Mouse (Mus musculus) mature B cell (primary cell): ENCODE results near the gene Ctdsp2.

Source experiments
- in situ Hi-C: fragments of 300-500 bp; cut with MboI; formaldehyde crosslinking; loops from 2 replicates; pipeline ENCODE4 v1.14.3; 2019

Ctdsp2 gene

DNA sequence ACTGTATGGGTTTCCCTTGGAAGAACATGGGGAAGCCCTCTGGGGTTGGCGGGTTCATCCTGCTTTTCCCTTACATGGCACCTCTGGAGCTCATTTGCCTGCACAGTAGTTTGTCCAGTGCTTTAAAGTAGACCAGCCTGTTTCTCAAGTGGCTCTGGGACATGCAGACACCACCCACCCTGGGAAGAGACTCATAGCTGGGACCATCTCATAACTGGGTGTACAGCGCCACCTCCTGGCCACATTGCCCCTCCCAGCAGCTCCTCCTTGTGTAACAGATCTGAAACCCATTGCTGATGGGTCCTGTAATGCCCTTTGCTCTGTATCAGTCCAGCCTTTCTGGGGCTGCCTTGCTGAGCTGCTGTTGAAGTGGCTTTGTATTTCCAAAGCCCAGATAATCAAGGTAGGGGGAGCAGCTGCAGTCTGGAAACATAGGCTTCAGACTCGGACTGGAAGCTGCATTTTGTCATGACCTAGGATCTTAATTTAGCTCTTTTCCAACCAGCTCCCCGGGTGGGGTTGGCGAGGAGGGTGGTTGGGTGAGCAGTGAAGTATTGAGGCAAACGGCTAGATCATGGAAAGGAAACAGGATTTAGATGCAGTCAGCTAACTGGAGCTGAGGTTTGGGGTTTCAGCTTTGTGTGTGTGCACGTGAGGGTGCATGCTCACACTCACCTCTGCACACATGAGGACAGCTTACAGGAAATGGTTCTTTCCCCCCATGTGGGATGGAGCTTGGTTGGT, 12.0 kb downstream of the Ctdsp2 start:
- in situ Hi-C loops: loop anchor here (5.0 kb wide), 1 partner anchor 73 kb away; no protein-coding TSS in a partner anchor

DNA sequence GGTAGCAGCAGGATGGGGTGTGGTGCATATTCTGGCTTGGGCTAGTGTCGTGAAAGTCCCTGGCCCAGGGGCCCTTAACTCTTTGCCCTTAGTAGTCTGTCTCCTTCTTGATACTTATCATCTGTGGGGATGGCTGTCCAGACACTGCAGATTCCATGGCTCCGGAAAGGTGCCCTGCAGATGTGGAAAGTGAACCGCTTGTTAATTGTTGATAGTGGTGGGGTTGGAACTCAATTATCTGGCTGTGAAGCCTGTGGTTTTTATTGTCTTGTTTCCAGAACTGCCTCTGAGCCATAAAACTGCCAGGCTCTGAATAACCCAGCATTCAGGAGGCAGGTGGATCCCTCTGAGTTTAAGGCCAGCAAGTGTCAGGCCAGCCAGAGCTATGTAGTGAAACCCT, 13.2 kb downstream of the Ctdsp2 start:
- in situ Hi-C loops: loop anchor here (5.0 kb wide), 1 partner anchor 74 kb away; no protein-coding TSS in a partner anchor

DNA sequence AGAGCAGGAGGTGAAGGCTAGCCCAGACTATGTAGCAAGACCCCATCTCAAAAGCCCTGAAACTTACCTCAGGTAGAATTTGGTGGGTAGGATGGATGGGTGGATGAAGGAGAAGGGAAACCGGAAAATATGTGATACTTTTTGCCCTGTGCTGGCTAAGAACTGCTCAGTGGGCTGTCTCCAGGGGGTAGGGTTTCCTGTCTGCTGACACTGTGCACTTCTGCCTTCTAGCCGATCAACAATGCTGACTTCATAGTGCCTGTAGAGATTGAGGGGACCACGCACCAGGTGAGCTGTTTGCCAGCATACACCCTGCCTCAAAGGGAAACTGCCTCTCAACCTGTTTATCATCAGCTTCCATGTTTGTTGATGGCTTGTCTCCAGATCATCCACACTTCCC, 15.1 kb downstream of the Ctdsp2 start:
- in situ Hi-C loops: loop anchor here (5.0 kb wide), 1 partner anchor 76 kb away; no protein-coding TSS in a partner anchor

DNA sequence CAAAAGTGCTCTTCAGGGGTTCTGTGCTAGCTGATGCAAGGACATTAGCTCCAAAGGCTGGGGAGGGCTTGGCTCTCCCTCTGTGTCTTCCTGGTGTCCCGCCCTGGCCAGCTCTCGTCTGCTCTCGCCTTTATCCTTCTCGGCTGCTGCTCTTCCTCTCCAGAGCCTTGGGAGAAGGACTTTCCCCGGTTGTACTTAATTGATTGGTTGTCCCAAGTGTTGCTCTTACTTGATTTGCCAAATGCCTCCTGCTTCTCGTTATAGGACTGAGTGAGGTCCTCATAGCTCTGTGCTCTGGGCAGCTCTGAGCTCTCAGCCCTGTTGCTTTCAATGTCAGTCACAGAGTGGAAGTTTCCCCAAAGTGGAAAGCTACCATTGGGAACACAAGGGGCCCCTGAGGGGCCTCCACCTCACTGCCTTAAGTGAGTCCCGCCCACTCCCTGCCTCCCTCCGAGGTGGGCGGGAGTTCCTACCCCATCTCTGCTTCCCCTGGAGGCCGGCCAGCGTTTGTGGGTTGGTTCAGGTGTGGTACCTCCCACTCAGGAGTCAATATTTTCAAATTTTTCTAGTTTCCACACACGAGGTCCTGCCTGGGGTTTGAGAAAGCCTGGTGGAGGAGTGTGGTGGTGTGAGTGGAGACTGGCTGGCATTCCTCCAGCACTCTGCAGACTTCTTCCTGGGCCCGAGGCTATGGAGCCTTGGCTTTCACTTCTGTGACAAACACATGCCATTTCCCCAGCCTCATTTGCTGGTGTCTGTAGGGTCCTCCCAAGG, 19.0 kb downstream of the Ctdsp2 start:
- in situ Hi-C loops: no loop called here

DNA sequence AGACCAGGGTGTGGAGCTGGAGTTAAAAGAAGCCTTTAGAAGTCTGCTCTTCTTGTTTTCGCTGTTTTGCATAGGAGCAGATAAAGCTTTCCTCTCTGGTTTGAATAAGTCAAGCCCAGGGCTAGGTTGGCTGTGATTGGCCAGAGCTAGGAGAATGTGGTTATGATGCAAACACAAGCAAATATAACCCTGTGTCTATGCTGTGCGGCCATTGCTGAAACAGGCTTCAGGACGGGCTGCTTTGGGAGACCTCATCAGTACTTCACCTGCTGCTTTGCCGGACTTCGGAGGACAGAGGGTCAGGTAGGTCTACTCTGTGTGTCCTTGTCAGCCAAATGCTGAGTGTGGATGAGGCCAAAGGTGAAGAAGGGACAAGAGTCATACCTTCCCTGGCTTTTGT, 22.0 kb downstream of the Ctdsp2 start, which contains the start of gene Avil:
Avil (plus strand) TSS at position 181 of the 400 bp plus-strand sequence.
- in situ Hi-C loops: no loop called here

DNA sequence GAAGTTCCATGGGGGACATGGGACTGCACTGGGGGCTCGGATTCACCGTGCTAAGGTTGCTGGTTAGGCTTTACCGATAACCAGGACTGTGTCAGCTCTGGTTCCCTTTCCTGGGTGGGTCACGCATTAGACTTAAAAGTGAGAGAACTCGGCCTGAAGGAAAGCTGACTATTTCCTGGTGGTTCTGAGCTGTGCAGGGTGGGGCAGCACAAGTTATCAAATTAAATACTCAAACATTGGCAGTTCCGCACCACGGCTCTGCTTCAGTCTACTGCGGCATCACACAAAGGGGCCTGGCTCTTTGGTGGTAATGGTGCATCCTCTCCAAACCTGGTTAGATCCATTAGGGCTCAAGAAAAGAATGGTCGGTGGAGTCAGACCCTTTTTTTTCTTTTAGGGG, 22.8 kb downstream of the Ctdsp2 start:
- in situ Hi-C loops: no loop called here

DNA sequence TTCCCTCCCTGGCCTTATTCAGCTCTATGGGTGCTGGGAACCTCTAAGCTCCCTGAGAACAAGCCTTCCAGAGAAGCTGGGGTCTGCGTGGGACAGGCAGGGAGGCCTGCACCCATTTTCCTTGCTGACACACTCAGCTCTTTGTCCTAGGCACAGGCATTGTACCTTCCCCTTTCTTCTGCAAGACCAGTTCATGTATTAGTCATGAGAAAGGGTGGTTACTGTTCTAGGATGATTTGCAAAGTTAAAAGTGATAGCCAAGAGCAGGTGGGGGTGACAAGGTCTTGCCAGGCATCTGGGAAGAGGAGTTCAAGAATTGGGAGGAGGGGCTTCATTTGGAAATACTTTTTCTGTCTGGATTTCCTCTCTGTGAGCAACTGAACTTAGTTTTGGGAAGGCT, 23.5 kb downstream of the Ctdsp2 start:
- in situ Hi-C loops: no loop called here

DNA sequence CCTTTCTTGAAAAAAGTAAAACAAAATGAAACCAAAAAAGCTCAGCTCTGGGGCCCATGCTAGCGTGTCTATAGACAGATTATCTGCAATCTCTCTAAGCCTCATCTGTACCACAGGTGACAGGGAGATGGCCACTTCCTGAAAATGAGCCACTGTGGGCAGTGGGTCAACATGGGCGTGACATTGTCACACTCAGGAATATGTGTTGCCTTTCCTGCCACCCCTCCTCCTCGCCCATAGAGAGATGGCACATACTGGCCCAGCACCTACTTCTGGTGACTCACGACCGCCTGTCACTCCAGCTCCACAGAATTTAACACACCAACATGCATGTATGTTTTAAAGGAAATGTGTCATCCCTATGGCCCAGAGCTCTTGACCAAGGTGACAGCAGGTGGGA, 24.2 kb downstream of the Ctdsp2 start:
- in situ Hi-C loops: no loop called here

DNA sequence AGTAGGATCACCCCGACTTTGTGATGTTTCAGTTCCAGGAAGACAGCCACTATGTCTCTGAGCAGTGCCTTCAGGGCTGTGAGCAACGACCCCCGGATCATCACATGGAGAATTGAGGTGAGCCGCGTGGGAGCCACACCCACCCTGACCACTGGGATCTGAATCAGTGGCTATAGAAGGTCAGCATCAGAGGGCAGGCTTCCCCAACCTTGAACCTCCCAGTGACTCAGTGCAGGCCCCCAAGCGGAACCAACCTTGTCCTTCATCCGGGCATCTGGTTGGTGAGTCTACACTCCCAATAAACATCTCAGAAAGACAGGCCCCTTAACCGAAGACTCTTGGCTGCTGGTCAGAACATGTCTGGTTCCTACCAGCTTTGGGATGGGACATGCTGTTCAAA, 24.8 kb downstream of the Ctdsp2 start:
- in situ Hi-C loops: no loop called here

DNA sequence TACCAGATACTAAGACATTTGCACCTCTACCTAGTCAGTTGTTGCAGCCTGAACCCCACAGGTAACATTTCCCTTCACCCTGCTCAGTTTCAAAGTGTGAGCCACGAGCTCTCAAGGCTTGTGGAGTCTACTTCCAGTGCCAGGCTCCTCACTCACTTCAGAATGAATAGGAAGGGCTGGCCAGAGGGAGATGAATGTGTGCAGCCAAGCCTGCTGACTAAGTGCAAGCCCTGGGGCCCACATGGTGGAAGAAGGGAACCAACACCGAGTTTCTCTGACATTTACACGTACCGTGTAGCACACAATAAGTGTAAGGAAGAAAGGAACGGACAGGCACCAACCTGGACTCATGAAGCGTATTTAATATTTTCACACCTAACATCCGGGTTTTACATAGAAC, 25.3 kb downstream of the Ctdsp2 start:
- in situ Hi-C loops: no loop called here

DNA sequence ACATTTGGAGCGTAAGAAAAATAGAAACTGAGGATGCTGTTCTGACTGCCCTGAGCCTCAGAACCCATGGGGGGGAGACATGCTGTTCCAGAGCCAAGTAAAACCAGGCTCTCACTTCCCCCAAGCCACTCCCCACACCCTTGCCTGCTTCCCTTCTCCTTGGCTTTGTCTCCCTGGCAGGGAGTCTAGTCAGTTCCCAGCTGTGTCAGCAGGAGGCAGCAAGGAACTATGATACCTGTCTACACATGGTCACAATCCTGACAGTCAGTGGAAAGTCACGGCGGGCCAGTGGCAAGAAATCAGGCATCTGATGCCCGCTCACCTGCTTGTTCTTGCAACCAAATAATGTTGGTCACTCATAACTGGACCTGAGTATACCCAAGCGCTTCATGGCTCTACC, 38.0 kb downstream of the Ctdsp2 start:
- in situ Hi-C loops: no loop called here

DNA sequence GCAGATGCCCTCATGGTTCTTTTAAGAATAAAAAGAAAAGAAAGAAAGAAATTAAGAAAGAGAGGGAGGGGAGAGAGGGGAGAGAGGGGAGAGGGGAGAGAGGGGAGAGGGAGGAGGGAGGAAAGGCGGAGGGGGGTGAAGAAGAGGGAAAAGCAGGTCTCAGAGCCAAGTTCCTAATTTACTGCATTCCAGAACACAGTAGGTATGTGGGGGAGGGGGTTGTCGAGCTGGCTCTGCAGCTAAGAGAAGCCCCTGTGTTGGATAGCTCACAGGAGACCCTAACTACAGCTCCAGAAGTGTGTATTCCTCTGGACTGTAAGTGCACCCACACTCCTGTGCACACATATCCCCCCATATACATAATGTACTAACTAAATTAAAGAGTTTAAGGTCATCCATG, 38.6 kb downstream of the Ctdsp2 start:
- in situ Hi-C loops: no loop called here

DNA sequence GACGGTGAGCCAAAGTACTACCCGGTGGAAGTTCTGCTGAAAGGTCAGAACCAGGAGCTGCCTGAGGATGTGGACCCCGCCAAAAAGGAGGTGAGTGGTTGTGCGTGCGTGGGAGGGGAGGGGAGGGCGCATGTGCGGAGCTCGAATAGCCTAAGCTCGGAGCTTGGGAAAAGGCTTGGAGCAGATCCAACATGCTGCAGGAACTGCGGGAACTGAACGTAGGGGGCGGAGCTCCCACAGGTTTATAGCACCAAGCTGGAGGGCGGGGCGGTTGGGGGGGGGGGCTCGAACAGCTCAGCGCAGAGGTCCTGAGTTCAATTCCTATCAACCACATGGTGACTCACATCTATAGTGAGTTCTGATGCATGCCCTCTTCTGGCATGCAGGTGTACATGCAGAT, 39.9 kb downstream of the Ctdsp2 start:
- in situ Hi-C loops: no loop called here

DNA sequence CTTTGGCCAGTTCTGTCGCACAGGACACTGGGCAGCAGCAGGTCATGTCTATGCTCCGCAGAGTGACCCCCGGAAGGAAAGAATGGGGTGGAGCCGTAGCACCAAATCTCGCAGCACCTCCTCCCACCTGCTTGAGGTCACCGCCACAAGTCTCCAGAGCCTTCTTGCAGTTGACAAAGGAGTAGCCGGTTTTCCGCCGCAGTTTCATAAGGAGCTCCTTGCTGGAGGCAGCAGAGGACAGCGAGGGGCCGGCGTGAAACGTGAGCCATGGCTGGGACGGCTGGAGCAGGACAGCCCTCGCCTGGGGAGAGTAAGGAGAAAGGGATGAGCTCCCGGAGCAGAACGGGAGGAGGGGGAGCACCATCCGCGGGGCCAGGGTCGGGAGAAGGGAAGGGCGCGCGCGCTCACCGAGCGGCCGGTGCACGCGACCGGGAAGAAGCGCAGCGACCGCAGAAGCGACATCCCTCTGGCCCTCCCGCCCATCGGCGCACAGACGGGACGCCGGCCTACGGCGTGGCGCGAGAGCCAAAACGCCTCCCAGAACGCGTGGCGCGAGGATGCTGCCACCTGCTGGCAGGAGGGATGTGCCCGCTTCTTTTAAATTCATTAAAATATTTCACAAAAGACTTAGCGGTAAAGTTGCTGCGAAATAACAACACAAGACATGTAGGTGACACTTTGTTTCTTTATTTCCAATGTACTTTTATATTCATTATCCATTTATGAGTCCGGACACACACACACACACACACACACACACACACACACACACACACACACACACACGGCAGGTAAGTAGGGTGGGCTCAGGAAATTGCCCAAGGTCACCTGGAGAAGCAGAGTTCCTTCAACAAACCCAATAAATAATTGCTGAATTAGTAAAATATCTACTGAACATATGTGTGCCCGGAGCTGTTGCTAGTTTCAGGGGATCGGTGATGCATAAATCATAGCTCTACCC, 52.1 kb downstream of the Ctdsp2 start, which contains the start of gene Tsfm:
Tsfm (minus strand) TSS at position 505 of the 961 bp plus-strand sequence.
- in situ Hi-C loops: loop anchor here (10.0 kb wide), 1 partner anchor 116 kb away; no protein-coding TSS in a partner anchor

DNA sequence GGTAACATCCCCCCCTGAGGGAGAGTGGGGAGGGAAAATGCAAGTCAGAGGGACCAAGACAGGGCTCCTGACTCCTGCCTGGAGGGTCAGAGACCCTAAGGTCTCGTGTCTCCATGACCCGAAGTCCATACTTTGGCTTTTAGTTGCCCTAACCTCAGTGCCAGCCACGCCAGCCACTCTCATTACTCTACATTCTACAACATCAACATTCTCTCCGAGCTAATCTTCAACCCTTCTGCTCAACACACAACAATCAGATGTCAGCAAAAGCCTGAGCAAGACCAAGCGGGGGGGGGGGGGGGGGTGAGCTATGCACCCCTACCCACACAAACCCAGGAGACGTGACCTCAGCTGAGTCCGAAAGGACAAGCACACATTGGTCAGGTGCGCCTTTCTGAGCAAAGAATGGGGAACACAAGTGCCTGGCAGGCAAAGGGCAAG, 54.8 kb downstream of the Ctdsp2 start:
- in situ Hi-C loops: loop anchor here (10.0 kb wide), 1 partner anchor 119 kb away; no protein-coding TSS in a partner anchor

DNA sequence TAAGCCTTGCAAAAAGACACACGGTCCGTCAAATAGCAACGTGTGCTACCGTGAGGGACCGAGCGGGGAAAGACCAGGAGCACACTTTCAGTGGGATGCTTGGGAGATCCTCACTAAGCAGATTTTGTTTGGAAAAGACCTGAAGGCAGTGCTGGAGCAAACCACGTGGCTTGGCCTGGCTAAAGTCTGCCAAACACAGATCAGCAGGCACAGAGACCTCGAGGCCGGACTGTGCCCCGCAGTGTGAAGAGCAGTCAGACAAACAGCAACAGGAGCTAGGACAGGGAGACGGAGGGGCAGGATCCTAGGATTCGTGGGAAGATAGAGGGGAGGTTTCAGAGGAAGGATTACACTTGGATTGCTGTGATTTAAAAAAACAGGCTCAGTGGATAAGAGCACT, 57.8 kb downstream of the Ctdsp2 start:
- in situ Hi-C loops: loop anchor here (10.0 kb wide), 1 partner anchor 121 kb away; no protein-coding TSS in a partner anchor

DNA sequence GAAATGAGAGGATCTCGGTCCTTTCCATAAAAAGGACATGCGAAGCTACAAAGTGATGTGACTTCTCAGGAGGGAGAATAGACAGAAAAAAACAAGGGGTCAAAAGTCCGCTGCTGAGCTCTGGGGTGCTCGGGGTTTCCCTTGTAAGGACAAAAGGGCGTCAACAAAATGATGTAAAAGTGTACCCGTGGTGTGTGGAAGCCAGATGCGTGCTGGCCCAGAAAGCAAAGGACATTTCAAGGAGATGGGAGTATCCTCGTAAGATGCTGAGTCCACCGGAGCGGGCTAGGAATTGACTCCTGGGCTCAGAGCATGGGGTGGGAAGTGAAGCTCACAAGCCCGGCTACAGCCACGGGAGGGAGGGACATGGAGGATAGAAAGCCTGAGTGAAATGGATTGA, 59.1 kb downstream of the Ctdsp2 start:
- in situ Hi-C loops: loop anchor here (10.0 kb wide), 1 partner anchor 123 kb away; no protein-coding TSS in a partner anchor

DNA sequence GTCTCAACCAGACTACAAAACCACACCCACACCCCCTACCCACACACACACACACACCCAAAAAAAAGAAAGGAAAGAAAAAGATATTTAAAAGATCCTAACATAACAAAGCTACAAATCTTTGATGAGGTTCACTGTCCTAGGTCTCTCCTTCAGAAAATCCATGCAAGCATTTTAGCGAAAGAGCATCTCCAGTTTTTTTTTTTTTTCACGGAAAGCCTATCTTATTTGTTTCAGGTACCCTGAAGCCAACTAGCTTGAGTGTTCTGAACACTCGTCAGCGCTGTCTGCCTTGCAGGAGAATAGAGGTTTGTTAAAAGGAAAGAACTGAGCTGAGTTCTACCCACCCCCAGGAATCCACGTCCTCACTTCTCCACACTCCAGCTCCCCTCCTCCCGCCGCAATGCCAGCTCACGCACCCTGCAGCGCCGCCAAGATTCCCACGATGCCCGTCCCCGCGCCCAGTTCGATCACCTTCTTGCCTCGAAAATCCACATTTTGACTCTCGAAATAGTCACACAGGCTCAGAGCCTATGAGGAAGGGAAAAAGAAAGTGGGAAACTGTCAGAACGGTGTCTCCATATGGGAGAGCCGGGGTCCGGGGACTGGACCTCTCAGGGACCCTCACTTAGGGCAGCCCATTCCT, 62.2 kb downstream of the Ctdsp2 start:
- in situ Hi-C loops: no loop called here

DNA sequence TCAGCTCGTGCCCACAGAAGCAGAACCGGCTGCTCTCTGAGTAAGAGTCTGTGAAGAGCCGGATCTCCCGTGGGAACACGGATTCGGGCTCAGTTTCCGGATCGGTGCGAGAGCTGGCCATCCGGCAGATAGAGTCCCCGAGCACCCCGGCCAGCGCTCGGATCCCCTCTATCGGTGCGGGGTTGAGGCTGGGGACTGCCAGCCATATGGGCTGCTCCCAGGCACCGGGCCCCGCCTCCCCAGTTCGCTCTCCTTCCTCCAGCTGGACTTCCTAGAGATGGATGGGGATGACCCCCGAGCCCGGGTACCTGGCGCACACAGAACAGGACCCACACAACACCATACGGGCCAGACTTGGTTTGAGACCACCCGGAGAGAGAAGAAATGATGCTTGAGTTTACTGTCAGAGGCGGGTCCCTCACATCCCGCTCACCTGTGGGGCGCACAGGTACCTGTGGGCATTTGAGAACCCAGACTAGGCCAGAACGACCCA, 62.8 kb downstream of the Ctdsp2 start, which contains the start of the genes Mettl1 and Eef1akmt3:
Mettl1 (plus strand) TSS at position 141 of the 493 bp plus-strand sequence.
Eef1akmt3 (minus strand) TSS at position 240 of the 493 bp plus-strand sequence.
- in situ Hi-C loops: no loop called here

DNA sequence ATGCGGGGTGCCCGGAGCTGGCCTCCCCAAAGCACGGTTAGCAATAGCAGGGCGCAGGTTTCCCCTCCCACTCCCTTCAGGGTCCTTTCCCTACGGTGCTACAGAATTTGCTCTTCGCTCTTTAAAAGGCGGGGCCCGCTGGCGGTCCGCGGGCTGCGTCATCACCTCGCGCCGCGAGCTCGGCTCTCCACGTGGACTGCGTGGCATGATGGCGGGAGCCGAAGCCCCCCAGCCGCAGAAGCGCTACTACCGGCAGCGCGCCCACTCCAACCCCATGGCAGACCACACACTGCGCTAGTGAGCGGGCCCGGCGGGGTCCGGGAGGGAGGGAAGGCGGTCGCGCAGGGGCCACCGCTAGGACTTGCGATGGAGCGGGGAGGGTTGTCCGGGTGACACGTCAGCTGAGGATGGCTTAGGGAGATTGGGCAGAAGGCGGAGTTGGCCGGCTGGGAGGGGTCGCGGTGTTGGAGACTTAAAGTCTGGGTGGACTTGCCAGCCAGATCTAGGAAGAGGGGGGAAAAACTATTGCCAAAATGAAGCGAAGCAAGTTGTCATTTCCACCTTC, 63.3 kb downstream of the Ctdsp2 start:
- in situ Hi-C loops: no loop called here
